Mouse (Mus musculus) CH12.LX (cell line): ENCODE measurements around the gene C8g.

Experiments
- CTCF ChIP-seq, 2 experiments: IDR thresholded peaks in 1 of 2; conservative IDR thresholded peaks in 1 of 2; 2 replicates each; pipeline ENCODE4 v1.5.1; 2011 to 2012; ENCODE audit warnings: low read depth in 2 of 2, low read length in 2 of 2, improper control_type of control experiment in 1 of 2, inconsistent platforms in 1 of 2, mild to moderate bottlenecking in 1 of 2, moderate library complexity in 1 of 2
- SIN3A ChIP-seq: IDR thresholded peaks from 2 replicates; pipeline ENCODE4 v1.6.1; 2012; ENCODE audit warnings: low read length, improper control_type of control experiment, inconsistent platforms

- TF ChIP-seq CTCF (conservative IDR thresholded peaks at IDR 0.05 in 1 of 2, IDR thresholded peaks at IDR 0.05 in 1 of 2; ENCODE audit: low read depth in 2 of 2, low read length in 2 of 2) (no peak), SIN3A (no peak)
These were observed 35.0 kb upstream of the C8g start for GRCm38 (mm10) chr2:25536531-25536930.
